Mouse (Mus musculus) cerebellum, adult 2 months (tissue): ENCODE data around the gene Gm47841. TPM values are rescaled to one million over a fixed set of nuclear protein-coding genes. Genes with fewer than 3 reads are reported as not detected.

ENCODE experiments used
- DNase-seq, 2 experiments: peaks; one replicate each; pipeline ENCODE4 v3.0.0; 2021
- H3K27ac ChIP-seq: fragments of 200-500 bp; 2 replicates; pipeline ENCODE4 v1.5.1; 2012; ENCODE audit warnings: low read length, control low read depth, inconsistent platforms; ENCODE audit not compliant: insufficient read depth
- H3K27me3 ChIP-seq: fragments of 200-500 bp; 2 replicates; pipeline ENCODE4 v1.6.1; 2012; ENCODE audit warnings: inconsistent platforms, mild to moderate bottlenecking, low read length, moderate library complexity; ENCODE audit not compliant: control insufficient read depth, insufficient read depth
- H3K4me1 ChIP-seq: fragments of 200-500 bp; 2 replicates; pipeline ENCODE4 v1.6.1; 2011; ENCODE audit warnings: low read length; ENCODE audit not compliant: control insufficient read depth, insufficient read depth
- H3K4me3 ChIP-seq: fragments of 200-500 bp; replicated peaks from 2 replicates; pipeline ENCODE3; 2011; ENCODE audit warnings: mild to moderate bottlenecking, low read depth, low read length, control low read depth; ENCODE audit not compliant: insufficient read depth
- CTCF ChIP-seq: fragments of 200-500 bp; IDR thresholded peaks from 2 replicates; pipeline ENCODE4 v1.5.1; 2011; ENCODE audit warnings: low read depth, mild to moderate bottlenecking, control low read depth, low read length, moderate library complexity, borderline replicate concordance; ENCODE audit not compliant: insufficient read depth
- POLR2A ChIP-seq: fragments of 200-500 bp; IDR thresholded peaks from 2 replicates; pipeline ENCODE4 v1.6.1; 2011; ENCODE audit warnings: low read length, control low read depth, borderline replicate concordance; ENCODE audit not compliant: insufficient read depth
- WGBS: fragments of 180-500 bp; shearing (Covaris S2); methylation state at CpG from one replicate; pipeline ENCODE4 v1.1.7; 2018; 5-methylcytosine and 5-hydroxymethylcytosine counted together
- polyA plus RNA-seq: library from polyadenylated mRNA; depleted of rRNA; stranded (reverse); fragments of >200 nt; gene quantifications from 2 replicates; pipeline ENCODE4 v1.2.3, GENCODE M21; 2012

Gm47841 gene
- polyA plus RNA-seq, 1 experiment = not detected

DNA sequence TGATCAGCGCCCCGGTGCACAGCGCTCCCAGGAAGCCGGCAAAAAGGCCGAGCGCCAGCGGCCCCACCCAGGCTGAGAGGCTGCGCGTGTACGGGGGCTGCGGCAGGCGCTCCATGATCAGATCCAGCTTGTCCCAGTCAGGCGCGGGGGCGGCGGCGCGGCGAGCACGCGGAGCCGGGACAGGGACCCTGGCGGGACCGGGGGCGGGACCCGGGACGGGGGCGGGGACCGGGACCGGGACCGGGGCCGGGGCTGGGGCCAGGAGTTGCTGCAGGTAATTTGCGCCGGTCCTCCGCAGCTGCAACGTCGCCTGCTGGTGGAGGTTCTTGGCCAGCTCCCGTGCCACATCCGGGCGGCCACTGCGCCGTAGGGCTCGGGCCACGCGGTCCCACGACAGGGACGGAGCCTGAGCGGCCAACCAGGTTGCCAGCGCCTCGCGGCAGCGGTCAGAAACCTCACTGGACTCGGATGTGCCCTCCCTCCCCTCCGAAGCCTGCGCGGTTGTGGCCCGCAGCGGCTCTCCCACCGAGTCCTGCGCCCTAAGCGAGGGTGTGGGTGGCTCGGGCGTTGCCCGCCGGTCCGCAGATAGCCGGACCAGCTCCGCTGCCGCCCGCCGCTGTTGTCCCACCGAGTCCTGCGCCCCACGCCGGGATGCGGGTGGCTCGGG, 537 bp downstream of the Gm47841 start:
- peak overlapping the region; percentile 6 for H3K4me3 ChIP-seq
- TF ChIP-seq POLR2A (no peak), CTCF (no peak)
- 0 out of 2 replicates have a peak, but pooled peaks cover 5% of the 10 kb centered on the region for H3K4me1 ChIP-seq
- peak; percentile 25 to 39 for DNase-seq
- H3K27ac ChIP-seq = no peak overlapping the region
- WGBS = under 1% methylated on average over 76 of the region's 77 CpGs
- H3K27me3 ChIP-seq = peaks cover 2% of the 10 kb centered on the region; the same call in 1 of the 2 replicates

DNA sequence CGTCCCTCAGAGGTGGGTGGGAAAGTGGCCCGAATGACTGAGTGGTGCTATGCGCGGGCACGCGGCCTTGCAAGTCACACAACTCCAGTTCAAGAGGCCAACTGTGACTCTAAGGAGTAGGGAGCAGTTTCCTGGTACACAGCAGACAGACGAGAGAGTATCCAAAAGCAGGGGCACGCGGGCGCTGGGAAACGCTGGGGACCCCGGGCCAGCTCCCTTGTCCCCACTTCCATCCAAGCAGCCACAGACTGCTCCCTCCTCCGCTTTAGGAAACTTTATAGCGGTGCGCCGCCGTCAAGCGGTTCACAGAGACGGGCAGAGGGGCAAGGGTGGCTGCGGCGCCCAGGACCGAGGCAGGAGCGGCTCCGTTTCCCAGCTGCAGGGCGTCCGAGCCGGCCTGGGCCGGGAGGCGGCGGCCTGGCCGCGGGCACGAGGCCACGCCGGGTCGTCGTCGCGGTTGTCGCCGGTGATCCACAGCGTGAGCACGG, 1.1 kb downstream of the Gm47841 start:
- Histone ChIP-seq H3K4me1 (0 out of 2 replicates have a peak, but pooled peaks cover 5% of the 10 kb centered on the region), H3K4me3 (no peak overlapping the region), H3K27me3 (peaks cover 2% of the 10 kb centered on the region; the same call in 1 of the 2 replicates), H3K27ac (no peak overlapping the region)
- 9% methylated on average over 43 of the region's 43 CpGs for WGBS
- peak in 1 of 2 experiments; percentile 40 for DNase-seq
- TF ChIP-seq CTCF = no peak
- no peak for TF ChIP-seq POLR2A

GRCm38 (mm10) chr15:101044531-101044930, 2.7 kb downstream of the Gm47841 start:
- H3K27me3 ChIP-seq = peaks cover 2% of the 10 kb centered on the region; the same call in 1 of the 2 replicates
- no peak for DNase-seq
- WGBS = 61% methylated on average over 6 of the region's 6 CpGs
- no peak for TF ChIP-seq CTCF
- no peak for TF ChIP-seq POLR2A
- H3K4me1 ChIP-seq = 0 out of 2 replicates have a peak, but pooled peaks cover 5% of the 10 kb centered on the region
- H3K4me3 ChIP-seq = no peak overlapping the region
- no peak overlapping the region for H3K27ac ChIP-seq

- H3K27me3 ChIP-seq = peaks cover 2% of the 10 kb centered on the region; the same call in 1 of the 2 replicates
- H3K4me1 ChIP-seq = 0 out of 2 replicates have a peak, but pooled peaks cover 5% of the 10 kb centered on the region
- TF ChIP-seq POLR2A (no peak), CTCF (peak; percentile 80)
- H3K27ac ChIP-seq = no peak overlapping the region
- WGBS = 43% methylated on average over 6 of the region's 6 CpGs
- H3K4me3 ChIP-seq = no peak overlapping the region
- DNase-seq = peak; percentile 57 to 72
Measured at GRCm38 (mm10) chr15:101042613-101043012, 4.6 kb downstream of the Gm47841 start.

GRCm38 (mm10) chr15:101041966-101042365, 5.2 kb downstream of the Gm47841 start:
- H3K4me3 ChIP-seq = no peak overlapping the region
- 37% methylated on average over 6 of the region's 6 CpGs for WGBS
- H3K4me1 ChIP-seq = 0 out of 2 replicates have a peak, but pooled peaks cover 5% of the 10 kb centered on the region
- DNase-seq = peak in 1 of 2 experiments; percentile 36
- peaks cover 1% of the 10 kb centered on the region; the same call in 1 of the 2 replicates for H3K27me3 ChIP-seq
- H3K27ac ChIP-seq = no peak overlapping the region
- no peak for TF ChIP-seq POLR2A
- TF ChIP-seq CTCF = no peak

DNA sequence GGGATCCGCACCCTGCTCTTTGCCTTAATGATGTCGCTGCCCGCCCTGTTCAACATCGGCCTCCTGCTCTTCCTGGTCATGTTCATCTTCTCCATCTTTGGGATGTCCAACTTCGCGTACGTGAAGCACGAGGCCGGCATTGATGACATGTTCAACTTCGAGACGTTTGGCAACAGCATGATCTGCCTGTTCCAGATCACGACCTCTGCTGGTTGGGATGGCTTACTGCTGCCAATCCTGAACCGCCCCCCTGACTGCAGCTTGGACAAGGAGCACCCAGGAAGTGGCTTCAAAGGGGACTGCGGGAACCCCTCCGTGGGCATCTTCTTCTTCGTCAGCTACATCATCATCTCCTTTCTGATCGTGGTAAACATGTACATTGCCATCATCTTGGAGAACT, 7.5 kb downstream of the Gm47841 start:
- WGBS = 65% methylated on average over 17 of the region's 17 CpGs
- peak in 1 of 2 experiments; percentile 21 for DNase-seq
- no peaks in the 10 kb centered on the region for H3K27me3 ChIP-seq
- H3K4me3 ChIP-seq = no peak overlapping the region
- H3K4me1 ChIP-seq = no peaks in the 10 kb centered on the region
- H3K27ac ChIP-seq = no peak overlapping the region
- TF ChIP-seq POLR2A = no peak
- TF ChIP-seq CTCF = peak; percentile 36; the same call in 1 of the 2 replicates

DNA sequence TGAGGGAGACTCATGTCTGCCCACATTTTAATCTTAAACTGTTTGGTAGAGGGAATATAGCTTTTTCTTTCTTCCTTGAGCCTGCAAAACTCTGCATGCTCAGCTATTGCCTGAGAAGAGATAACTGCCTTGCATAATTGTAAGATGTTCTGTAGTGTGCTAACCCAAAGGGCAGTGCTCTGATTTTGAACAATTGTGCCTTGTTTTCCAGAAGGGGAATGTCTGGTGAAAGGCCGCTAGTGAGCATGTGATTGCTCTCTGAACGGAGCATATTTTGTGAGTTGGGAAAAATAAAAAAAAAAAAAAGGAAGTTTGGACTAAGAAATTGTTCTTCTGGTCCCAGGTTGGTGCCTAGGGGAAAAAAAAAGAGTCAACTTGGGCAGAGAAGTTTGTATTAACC, 18.2 kb downstream of the Gm47841 start:
- TF ChIP-seq POLR2A = no peak
- TF ChIP-seq CTCF = no peak
- H3K4me3 ChIP-seq = no peak overlapping the region
- no peak for DNase-seq
- H3K27ac ChIP-seq = no peak overlapping the region
- 73% methylated on average over 2 of the region's 2 CpGs for WGBS
- no peaks in the 10 kb centered on the region for H3K27me3 ChIP-seq
- no peaks in the 10 kb centered on the region for H3K4me1 ChIP-seq

GRCm38 (mm10) chr15:101011352-101011751, 35.8 kb downstream of the Gm47841 start:
- 85% methylated on average over 6 of the region's 6 CpGs for WGBS
- H3K4me1 ChIP-seq = peaks cover 7% of the 10 kb centered on the region; the same call in 1 of the 2 replicates
- no peak for TF ChIP-seq POLR2A
- no peak for TF ChIP-seq CTCF

More at GRCm38 (mm10) chr15:101011352-101011751, 35.8 kb downstream of the Gm47841 start:
- H3K4me3 ChIP-seq = no peak overlapping the region
- no peak overlapping the region for H3K27ac ChIP-seq
- no peak for DNase-seq
- H3K27me3 ChIP-seq = no peaks in the 10 kb centered on the region
